Mouse (Mus musculus) limb, embryonic 15.5 days (tissue): ENCODE data around the gene Usp7. TPM values are rescaled to one million over a fixed set of nuclear protein-coding genes. Genes with fewer than 3 reads are reported as not detected.
A peak's percentile ranks its signal among the peaks of the same experiment; 100 is the strongest.

Source experiments
- ATAC-seq: fragments of 200-750 bp; cut with Nextera tagmentation; 2 replicates; pipeline ENCODE4 v1.8.0; 2017; ENCODE audit warnings: low read depth, moderate TSS enrichment; ENCODE audit not compliant: insufficient number of reproducible peaks, low FRiP score, low TSS enrichment
- H3K27ac ChIP-seq: fragments of 300-500 bp; sonication (generic); 2 replicates; pipeline ENCODE4 v1.5.1; 2015; ENCODE audit warnings: moderate library complexity, mild to moderate bottlenecking, inconsistent platforms
- H3K27me3 ChIP-seq: fragments of 300-500 bp; sonication (generic); 2 replicates; pipeline ENCODE4 v1.6.1; 2015; ENCODE audit warnings: inconsistent platforms
- H3K36me3 ChIP-seq: fragments of 300-500 bp; sonication (generic); 2 replicates; pipeline ENCODE4 v1.6.1; 2015; ENCODE audit warnings: inconsistent platforms
- H3K4me1 ChIP-seq: fragments of 300-500 bp; sonication (generic); 2 replicates; pipeline ENCODE4 v1.6.1; 2015; ENCODE audit warnings: inconsistent platforms
- H3K4me2 ChIP-seq: fragments of 300-500 bp; sonication (generic); 2 replicates; pipeline ENCODE4 v1.6.1; 2015; ENCODE audit warnings: mild to moderate bottlenecking, inconsistent platforms
- H3K4me3 ChIP-seq: fragments of 300-500 bp; sonication (generic); 2 replicates; pipeline ENCODE4 v1.5.1; 2015; ENCODE audit warnings: mild to moderate bottlenecking, inconsistent platforms
- H3K9ac ChIP-seq: fragments of 300-500 bp; sonication (generic); 2 replicates; pipeline ENCODE4 v1.6.1; 2015; ENCODE audit warnings: inconsistent platforms
- H3K9me3 ChIP-seq: fragments of 300-500 bp; sonication (generic); 2 replicates; pipeline ENCODE4 v1.6.1; 2016; ENCODE audit warnings: inconsistent platforms
- WGBS: fragments of 180-500 bp; shearing (Covaris S2); methylation state at CpG from one replicate; pipeline ENCODE4 v1.1.7; 2015; 5-methylcytosine and 5-hydroxymethylcytosine counted together
- polyA plus RNA-seq: library from polyadenylated mRNA; unstranded; fragments of >200 nt; fragmentation: Nextera tagmentation; extraction: Ambion mirVana; gene quantifications from 2 replicates; pipeline ENCODE4 v1.2.1, GENCODE M21; 2015

The Usp7 gene
- polyA plus RNA-seq: 27.8 and 28.9 TPM in 2 replicates

- Histone ChIP-seq H3K27me3 (no peaks in the 10 kb centered on the region), H3K36me3 (no peaks in the 10 kb centered on the region), H3K9me3 (no peaks in the 10 kb centered on the region), H3K4me2 (no peak within 1 kb of the TSS), H3K4me3 (no peak within 1 kb of the TSS), H3K27ac (no peak within 1 kb of the TSS), H3K4me1 (no peaks in the 10 kb centered on the region), H3K9ac (no peak within 1 kb of the TSS)
- ATAC-seq: no peak
- 91% methylated on average over 20 of the region's 20 CpGs for WGBS
These were observed at the start of gene Usp7 for GRCm38 (mm10) chr16:8791949-8792557. Gene Usp7 (minus strand): TSS chr16:8792308.

DNA sequence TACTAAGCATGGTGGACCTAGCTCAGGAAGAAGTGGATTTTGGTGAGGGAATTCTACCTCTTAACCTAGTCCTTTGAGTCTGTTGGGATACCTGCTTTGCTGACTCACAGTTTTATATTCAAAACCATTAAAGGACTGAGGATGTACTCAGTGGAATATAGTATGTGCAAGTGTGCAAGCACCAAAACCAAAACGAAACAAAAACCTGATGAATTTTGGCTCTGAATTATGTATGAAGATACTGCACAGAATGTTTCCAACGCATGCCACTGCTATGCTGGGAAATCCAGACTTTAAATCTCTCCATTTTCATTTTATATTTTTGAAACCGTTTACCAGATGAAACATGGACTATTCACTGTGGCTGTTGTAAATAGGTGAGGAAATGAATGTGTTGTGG lies 48.4 kb upstream of the Usp7 start:
- H3K27me3 ChIP-seq: no peaks in the 10 kb centered on the region
- no peak overlapping the region for H3K4me2 ChIP-seq
- H3K9me3 ChIP-seq: no peaks in the 10 kb centered on the region
- no peak overlapping the region for H3K9ac ChIP-seq
- H3K36me3 ChIP-seq: peaks cover 44% of the 10 kb centered on the region
- H3K27ac ChIP-seq: no peak overlapping the region
- H3K4me3 ChIP-seq: no peak overlapping the region
- 84% methylated on average over 3 of the region's 3 CpGs for WGBS
- ATAC-seq: no peak
- H3K4me1 ChIP-seq: no peaks in the 10 kb centered on the region

GRCm38 (mm10) chr16:8838921-8839320 lies 46.8 kb upstream of the Usp7 start:
- H3K4me2 ChIP-seq: no peak overlapping the region
- ATAC-seq: no peak
- no peak overlapping the region for H3K27ac ChIP-seq
- peaks cover under 1% of the 10 kb centered on the region; the same call in 1 of the 2 replicates for H3K4me1 ChIP-seq
- no peaks in the 10 kb centered on the region for H3K27me3 ChIP-seq
- no peaks in the 10 kb centered on the region for H3K9me3 ChIP-seq
- no peak overlapping the region for H3K4me3 ChIP-seq
- peaks cover 43% of the 10 kb centered on the region for H3K36me3 ChIP-seq
- H3K9ac ChIP-seq: no peak overlapping the region

DNA sequence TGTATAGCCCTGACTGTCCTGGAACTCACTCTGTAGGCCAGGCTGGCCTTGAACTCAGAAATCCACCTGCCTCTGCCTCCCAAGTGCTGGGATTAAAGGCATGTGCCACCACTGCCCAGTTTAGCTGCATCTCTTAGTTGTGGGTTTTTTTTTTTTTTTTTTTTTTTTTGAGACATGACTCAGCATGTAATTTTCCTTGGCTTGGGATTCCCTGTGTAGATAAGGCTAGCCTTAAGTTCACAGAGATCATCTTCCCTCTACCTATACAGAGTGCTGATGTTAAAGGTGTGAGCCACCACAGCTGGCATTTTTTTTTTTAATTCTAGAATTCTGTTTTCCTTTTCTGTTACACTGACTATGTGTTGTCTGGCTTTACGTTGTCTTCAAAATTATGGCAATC lies 45.5 kb upstream of the Usp7 start:
- WGBS: 85% methylated on average over 1 of the region's 1 CpGs
- peaks cover 39% of the 10 kb centered on the region for H3K36me3 ChIP-seq
- no peak overlapping the region for H3K9ac ChIP-seq
- no peaks in the 10 kb centered on the region for H3K27me3 ChIP-seq
- no peak overlapping the region for H3K4me3 ChIP-seq
- no peak overlapping the region for H3K4me2 ChIP-seq
- H3K4me1 ChIP-seq: peaks cover 6% of the 10 kb centered on the region
- H3K27ac ChIP-seq: no peak overlapping the region
- ATAC-seq: no peak
- H3K9me3 ChIP-seq: no peaks in the 10 kb centered on the region

DNA sequence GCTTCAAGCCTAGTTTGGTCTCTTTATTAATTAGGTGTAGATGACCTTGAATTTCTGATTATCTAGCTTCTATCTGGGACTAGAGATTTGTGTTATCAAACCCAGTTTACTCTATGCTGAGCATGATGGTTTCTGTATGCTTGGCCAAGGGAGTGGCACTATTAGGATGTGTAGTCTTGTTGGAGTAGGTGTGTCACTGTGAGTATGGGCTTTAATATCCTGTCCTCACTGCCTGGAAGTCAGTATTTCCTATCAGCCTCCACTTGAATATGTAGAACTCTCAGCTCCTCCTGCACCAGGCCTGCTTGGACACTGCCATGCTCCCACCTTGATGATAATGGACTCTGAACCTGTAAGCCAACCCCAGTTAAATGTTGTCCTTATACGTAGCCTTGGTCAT lies 44.8 kb upstream of the Usp7 start:
- H3K4me3 ChIP-seq: no peak overlapping the region
- no peaks in the 10 kb centered on the region for H3K9me3 ChIP-seq
- no peak overlapping the region for H3K4me2 ChIP-seq
- H3K9ac ChIP-seq: no peak overlapping the region
- no peak for ATAC-seq
- 100% methylated on average over 1 of the region's 1 CpGs for WGBS
- no peaks in the 10 kb centered on the region for H3K27me3 ChIP-seq
- H3K36me3 ChIP-seq: peaks cover 39% of the 10 kb centered on the region
- H3K27ac ChIP-seq: no peak overlapping the region
- H3K4me1 ChIP-seq: peaks cover 7% of the 10 kb centered on the region

GRCm38 (mm10) chr16:8831241-8831640 lies 39.1 kb upstream of the Usp7 start:
- peak overlapping the region; percentile 73 for H3K4me2 ChIP-seq
- 6% methylated on average over 12 of the region's 12 CpGs for WGBS
- peak overlapping the region; percentile 93 for H3K4me3 ChIP-seq
- ATAC-seq: no peak
- peaks cover 7% of the 10 kb centered on the region; the same call in 1 of the 2 replicates for H3K36me3 ChIP-seq
- no peaks in the 10 kb centered on the region for H3K27me3 ChIP-seq
- H3K27ac ChIP-seq: peak overlapping the region; percentile 96
- peak overlapping the region; percentile 96 for H3K9ac ChIP-seq
- H3K4me1 ChIP-seq: peaks cover 13% of the 10 kb centered on the region
- H3K9me3 ChIP-seq: no peaks in the 10 kb centered on the region

- WGBS: under 1% methylated on average over 64 of the region's 74 CpGs
- peaks cover 13% of the 10 kb centered on the region for H3K4me1 ChIP-seq
- peaks cover 7% of the 10 kb centered on the region; the same call in 1 of the 2 replicates for H3K36me3 ChIP-seq
- peak overlapping the region; percentile 96 for H3K27ac ChIP-seq
- H3K4me2 ChIP-seq: peak overlapping the region; percentile 73
- no peaks in the 10 kb centered on the region for H3K9me3 ChIP-seq
- H3K9ac ChIP-seq: peak overlapping the region; percentile 96
- ATAC-seq: no peak
- peak overlapping the region; percentile 93 for H3K4me3 ChIP-seq
- H3K27me3 ChIP-seq: no peaks in the 10 kb centered on the region
These were observed 38.5 kb upstream of the Usp7 start for GRCm38 (mm10) chr16:8830431-8831211.

DNA sequence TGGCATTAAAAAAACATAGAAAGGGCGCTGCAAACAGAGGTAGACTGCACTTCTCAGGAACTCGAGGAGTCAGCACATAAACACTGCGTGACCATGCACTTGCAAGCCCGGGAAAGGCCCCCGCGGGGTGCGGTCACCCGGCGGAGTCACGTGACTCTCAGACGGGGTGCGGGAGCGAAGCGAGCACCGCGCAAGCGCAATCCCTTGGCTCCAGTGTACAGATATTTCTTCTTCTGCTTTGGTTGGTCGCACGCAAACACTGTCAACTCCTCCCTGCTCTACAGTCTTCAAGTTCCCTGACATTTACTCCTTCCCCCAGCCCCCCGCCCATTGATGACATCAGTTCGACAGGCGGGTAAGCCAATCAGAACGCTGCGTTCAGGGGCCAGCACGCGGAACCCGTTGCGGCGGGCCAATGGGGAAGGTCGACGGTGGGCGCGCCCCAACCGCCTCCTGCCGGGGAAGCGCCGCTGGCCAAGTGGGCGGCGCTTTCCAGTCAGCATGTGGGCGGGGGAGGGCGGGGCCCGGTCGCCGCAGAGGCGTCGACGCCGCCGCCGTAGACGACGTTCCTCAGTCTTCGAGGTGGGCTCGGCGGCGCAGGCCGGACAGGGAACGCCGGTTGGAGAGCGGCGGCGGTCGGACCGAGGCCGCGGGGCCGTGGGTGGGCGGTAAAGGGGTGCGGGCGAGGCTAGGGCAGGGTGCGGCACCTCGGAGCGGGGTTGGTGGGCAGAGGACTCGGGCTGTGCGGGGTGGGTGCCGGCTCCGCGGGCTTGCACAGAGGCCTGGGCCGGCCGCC lies 37.7 kb upstream of the Usp7 start, which contains the start of gene 1810013L24Rik:
1810013L24Rik (plus strand) TSS at position 537 of the 796 bp plus-strand sequence.
- ATAC-seq: peak; percentile 98
- Histone ChIP-seq H3K4me1 (peaks cover 13% of the 10 kb centered on the region), H3K27ac (peak within 1 kb of the TSS; percentile 96)

GRCm38 (mm10) chr16:8828636-8829563 lies 36.8 kb upstream of the Usp7 start:
- peaks cover 6% of the 10 kb centered on the region; the same call in 1 of the 2 replicates for H3K36me3 ChIP-seq
- peak overlapping the region; percentile 98 for H3K4me2 ChIP-seq
- WGBS: 11% methylated on average over 33 of the region's 33 CpGs
- H3K9ac ChIP-seq: peak overlapping the region; percentile 47
- H3K27me3 ChIP-seq: no peaks in the 10 kb centered on the region
- peaks cover 12% of the 10 kb centered on the region for H3K4me1 ChIP-seq
- H3K9me3 ChIP-seq: no peaks in the 10 kb centered on the region
- ATAC-seq: peak; percentile 31
- peak overlapping the region; percentile 93 for H3K4me3 ChIP-seq
- H3K27ac ChIP-seq: peak overlapping the region; percentile 91

More for the DNA sequence above, 37.7 kb upstream of the Usp7 start, which contains the start of gene 1810013L24Rik:
- under 1% methylated on average over 73 of the region's 80 CpGs for WGBS
- peak within 1 kb of the TSS; percentile 98 for H3K4me2 ChIP-seq
- peaks cover 7% of the 10 kb centered on the region; the same call in 1 of the 2 replicates for H3K36me3 ChIP-seq
- H3K27me3 ChIP-seq: no peaks in the 10 kb centered on the region
- peak within 1 kb of the TSS; percentile 96 for H3K9ac ChIP-seq
- H3K4me3 ChIP-seq: peak within 1 kb of the TSS; percentile 93
- no peaks in the 10 kb centered on the region for H3K9me3 ChIP-seq

GRCm38 (mm10) chr16:8827366-8827765 lies 35.3 kb upstream of the Usp7 start:
- Histone ChIP-seq H3K27ac (no peak overlapping the region), H3K9ac (no peak overlapping the region), H3K9me3 (no peaks in the 10 kb centered on the region), H3K4me1 (peaks cover 7% of the 10 kb centered on the region), H3K27me3 (no peaks in the 10 kb centered on the region), H3K4me3 (no peak overlapping the region), H3K36me3 (no peaks in the 10 kb centered on the region; the same call in 1 of the 2 replicates), H3K4me2 (no peak overlapping the region)
- ATAC-seq: no peak
- 85% methylated on average over 7 of the region's 7 CpGs for WGBS

DNA sequence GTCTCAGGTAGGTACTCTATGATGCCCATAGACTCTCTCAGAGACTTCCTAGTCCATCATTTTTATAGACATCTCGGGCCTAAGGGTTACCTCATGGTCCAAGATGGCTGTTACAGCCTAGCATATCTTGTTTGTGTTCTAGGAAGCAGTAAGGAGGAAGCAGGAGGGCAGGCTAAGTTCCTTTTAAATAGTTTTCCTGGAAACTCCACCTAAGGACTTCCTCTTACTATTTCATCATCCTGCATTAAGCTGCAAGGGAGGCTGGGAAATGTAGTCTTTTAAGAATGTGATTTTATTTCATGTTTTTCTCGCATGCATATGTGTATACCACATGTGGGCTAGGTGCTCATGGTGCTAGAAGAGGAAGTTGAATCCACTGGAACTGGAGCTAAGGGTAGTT lies 31.6 kb upstream of the Usp7 start:
- no peak for ATAC-seq
- H3K4me1 ChIP-seq: no peaks in the 10 kb centered on the region
- WGBS: 62% methylated on average over 2 of the region's 2 CpGs

More for the DNA sequence above, 31.6 kb upstream of the Usp7 start:
- Histone ChIP-seq H3K27ac (no peak overlapping the region), H3K4me3 (no peak overlapping the region), H3K36me3 (no peaks in the 10 kb centered on the region), H3K9ac (no peak overlapping the region), H3K4me2 (no peak overlapping the region), H3K27me3 (no peaks in the 10 kb centered on the region), H3K9me3 (no peaks in the 10 kb centered on the region)
